Mouse (Mus musculus) CH12.LX (cell line): ENCODE measurements around the gene Olfr1357.

ENCODE experiments used
- CHD1 ChIP-seq: IDR thresholded peaks from 2 replicates; pipeline ENCODE4 v1.6.1; 2012; ENCODE audit warnings: low read depth, low read length, improper control_type of control experiment, inconsistent platforms
- CTCF ChIP-seq, 2 experiments: IDR thresholded peaks in 1 of 2; conservative IDR thresholded peaks in 1 of 2; 2 replicates each; pipeline ENCODE4 v1.5.1; 2011 to 2012; ENCODE audit warnings: low read depth in 2 of 2, low read length in 2 of 2, improper control_type of control experiment in 1 of 2, inconsistent platforms in 1 of 2, mild to moderate bottlenecking in 1 of 2, moderate library complexity in 1 of 2
- EP300 ChIP-seq: IDR thresholded peaks from 2 replicates; pipeline ENCODE4 v1.6.1; 2011; ENCODE audit warnings: low read length, improper control_type of control experiment
- ETS1 ChIP-seq: conservative IDR thresholded peaks from 2 replicates; pipeline ENCODE4 v1.6.1; 2012; ENCODE audit warnings: low read depth, mild to moderate bottlenecking, inconsistent platforms, low read length, improper control_type of control experiment, moderate library complexity
- JUN ChIP-seq: IDR thresholded peaks from 2 replicates; pipeline ENCODE4 v1.6.1; 2011; ENCODE audit warnings: low read depth, mild to moderate bottlenecking, low read length, improper control_type of control experiment, moderate library complexity; ENCODE audit not compliant: insufficient read depth
- MAFK ChIP-seq: IDR thresholded peaks from 2 replicates; pipeline ENCODE4 v1.6.1; 2011; ENCODE audit warnings: low read length, improper control_type of control experiment; ENCODE audit not compliant: insufficient replicate concordance
- NRF1 ChIP-seq: IDR thresholded peaks from 2 replicates; pipeline ENCODE4 v1.6.1; 2014; ENCODE audit warnings: low read depth, mild to moderate bottlenecking, inconsistent platforms, low read length, improper control_type of control experiment, moderate library complexity
- PAX5 ChIP-seq: IDR thresholded peaks from 2 replicates; pipeline ENCODE4 v1.6.1; 2012; ENCODE audit warnings: low read length, inconsistent platforms, mixed read lengths
- POLR2A ChIP-seq: IDR thresholded peaks from 2 replicates; pipeline ENCODE4 v1.6.1; 2011; ENCODE audit warnings: low read depth, mild to moderate bottlenecking, improper control_type of control experiment, low read length
- UBTF ChIP-seq: IDR thresholded peaks from 2 replicates; pipeline ENCODE4 v1.6.1; 2012; ENCODE audit warnings: low read depth, mild to moderate bottlenecking, inconsistent platforms, low read length, improper control_type of control experiment, moderate library complexity

- TF ChIP-seq ETS1, result no peak
- no peak for TF ChIP-seq EP300
- no peak for TF ChIP-seq CTCF (conservative IDR thresholded peaks at IDR 0.05 in 1 of 2, IDR thresholded peaks at IDR 0.05 in 1 of 2; ENCODE audit: low read depth in 2 of 2, low read length in 2 of 2)
- no peak for TF ChIP-seq NRF1
- no peak for TF ChIP-seq JUN
- no peak for TF ChIP-seq MAFK
- no peak for TF ChIP-seq POLR2A
- TF ChIP-seq UBTF, result no peak
- TF ChIP-seq PAX5, result no peak
- no peak for TF ChIP-seq CHD1
Observed at GRCm38 (mm10) chr10:78573226-78573625, 44.6 kb downstream of the Olfr1357 start.
